Mouse (Mus musculus) induced T-regulatory cell, adult 2 months (primary cell): ENCODE measurements around the gene Tmem9b.
A peak's percentile ranks its signal among the peaks of the same experiment; 100 is the strongest.

Experiments
- DNase-seq: peaks from one replicate; pipeline ENCODE4 v3.0.0-alpha.2; 2012; ENCODE audit warnings: low read depth

Tmem9b gene

GRCm38 (mm10) chr7:109739822-109740370, 12.8 kb downstream of the Tmem9b start:
- no peak for DNase-seq

- no peak for DNase-seq
Observed at GRCm38 (mm10) chr7:109734806-109735205, 17.9 kb downstream of the Tmem9b start.

GRCm38 (mm10) chr7:109731626-109732025, 21.0 kb downstream of the Tmem9b start, which contains the start of gene Ascl3:
TSS of gene Ascl3 (minus strand) at chr7:109731726.
- no peak for DNase-seq

GRCm38 (mm10) chr7:109723697-109724096, 29.0 kb downstream of the Tmem9b start, which contains the start of gene BC051019:
TSS of gene BC051019 (minus strand) at chr7:109723850.
- no peak for DNase-seq

GRCm38 (mm10) chr7:109723114-109723513, 29.6 kb downstream of the Tmem9b start:
- no peak for DNase-seq

GRCm38 (mm10) chr7:109722618-109723017, 30.1 kb downstream of the Tmem9b start:
- peak; percentile 56 for DNase-seq

GRCm38 (mm10) chr7:109719286-109719685, 33.4 kb downstream of the Tmem9b start:
- peak; percentile 45 for DNase-seq

GRCm38 (mm10) chr7:109713434-109713982, 39.2 kb downstream of the Tmem9b start:
- DNase-seq = no peak

GRCm38 (mm10) chr7:109712198-109712597, 40.5 kb downstream of the Tmem9b start:
- no peak for DNase-seq

GRCm38 (mm10) chr7:109710069-109710468, 42.6 kb downstream of the Tmem9b start:
- DNase-seq = no peak

- DNase-seq = no peak
Observed at GRCm38 (mm10) chr7:109708961-109709382, 43.7 kb downstream of the Tmem9b start.

GRCm38 (mm10) chr7:109707023-109707785, 45.5 kb downstream of the Tmem9b start:
- DNase-seq = peak; percentile 77

GRCm38 (mm10) chr7:109704461-109704860, 48.2 kb downstream of the Tmem9b start:
- no peak for DNase-seq

GRCm38 (mm10) chr7:109704016-109704377, 48.7 kb downstream of the Tmem9b start:
- no peak for DNase-seq

- DNase-seq = peak; percentile 95
Observed at GRCm38 (mm10) chr7:109703190-109704015, 49.3 kb downstream of the Tmem9b start, which contains the start of the genes St5 and Akip1. TSS of gene St5 (minus strand) at chr7:109703605. TSS of gene Akip1 (plus strand) at chr7:109703690.

- DNase-seq = no peak
Observed at GRCm38 (mm10) chr7:109702721-109703120, 50.0 kb downstream of the Tmem9b start.

GRCm38 (mm10) chr7:109700213-109700612, 52.5 kb downstream of the Tmem9b start:
- DNase-seq = peak; percentile 35

GRCm38 (mm10) chr7:109695339-109695726, 57.3 kb downstream of the Tmem9b start:
- no peak for DNase-seq

- no peak for DNase-seq
Observed at GRCm38 (mm10) chr7:109694576-109695338, 57.9 kb downstream of the Tmem9b start.

- DNase-seq = no peak
Observed at GRCm38 (mm10) chr7:109690961-109691360, 61.7 kb downstream of the Tmem9b start.

- no peak for DNase-seq
Observed at GRCm38 (mm10) chr7:109690101-109690500, 62.6 kb downstream of the Tmem9b start.
